Mouse (Mus musculus) kidney, adult 2 months (tissue): ENCODE results near the gene Phka1.

ENCODE experiments used
- CTCF ChIP-seq: fragments of 200-500 bp; conservative IDR thresholded peaks from 2 replicates; pipeline ENCODE4 v1.5.1; 2011; ENCODE audit warnings: low read depth, mild to moderate bottlenecking, control low read depth, low read length, moderate library complexity, mixed read lengths; ENCODE audit not compliant: insufficient read depth, insufficient read length
- POLR2A ChIP-seq: fragments of 200-500 bp; IDR thresholded peaks from one replicate; pipeline ENCODE4 v1.6.1; 2011; ENCODE audit warnings: low read depth, low read length, control low read depth

DNA sequence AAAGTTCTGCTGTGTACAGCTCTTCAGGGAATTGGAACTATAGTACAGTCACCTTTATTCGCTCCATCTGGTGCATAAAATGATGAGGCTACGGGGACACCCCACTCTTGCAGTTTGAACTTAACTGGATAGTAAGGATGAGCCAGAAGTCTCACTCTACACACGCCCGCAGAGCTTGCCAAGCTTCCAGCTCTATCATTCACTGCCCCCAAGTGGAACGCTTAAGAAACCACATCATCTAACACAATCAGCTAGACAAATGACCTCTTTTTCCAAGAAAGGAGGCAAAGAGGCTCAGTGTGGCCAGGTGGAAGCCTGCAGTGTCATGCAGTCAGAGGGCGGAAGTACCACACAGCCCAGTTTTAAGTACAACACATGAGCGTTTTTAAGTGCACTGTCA, 158.5 kb downstream of the Phka1 start:
- no peak for TF ChIP-seq CTCF
- TF ChIP-seq POLR2A: no peak
